In the genomic region with DNA sequence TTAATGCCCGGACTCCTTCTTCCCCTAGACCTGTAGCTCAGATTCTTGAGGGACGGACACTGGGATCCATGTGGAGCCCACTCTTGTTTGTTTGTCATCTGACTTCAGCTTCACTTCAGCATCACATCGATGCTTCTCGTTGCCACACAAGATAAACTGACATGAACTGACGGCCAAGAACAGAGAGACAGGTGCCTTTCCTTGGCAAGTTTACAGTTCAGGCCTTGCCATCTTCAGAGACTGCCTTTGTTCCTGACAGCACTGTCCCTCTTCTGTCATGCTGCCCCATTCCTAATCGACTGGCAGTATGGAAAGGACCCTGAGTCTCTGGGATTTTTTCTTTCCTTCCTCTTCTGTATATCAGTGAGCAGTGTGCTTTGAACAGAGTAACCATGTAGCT, we compare ENCODE assay signal across 25 mouse cellular contexts. TPM values are rescaled to one million over a fixed set of nuclear protein-coding genes. Genes with fewer than 3 reads are reported as not detected.
DNase-seq lines count a peak whose midpoint lies in the region.
"Had no signal": no experiment of that assay in that cellular context is flagged by ENCODE, and none has a peak within 500 bp of the region (broad histone marks: within the 10 kb centered on the region; RNA-seq: fewer than 3 reads in every experiment).

No protein-coding gene starts in this region.

- DNase-seq in cerebellum, adult 11-12 months = peak; percentile 46
- DNase-seq in cerebellum, postnatal 4 days (ENCODE audit: low spot score in 2 of 2) = no peak
- peak; percentile 79 for DNase-seq in brain, adult 2 months (ENCODE audit: low read depth, low spot score)
- DNase-seq in cerebellum, adult 9-10 months = peak; percentile 55
- DNase-seq in cerebellum, postnatal 14 days = peak; percentile 22 to 54
- DNase-seq in B cell, adult 2 months = no peak
- no peak for DNase-seq in midbrain, embryonic 10.5 days (ENCODE audit: low spot score)
- DNase-seq: adrenal gland, adult 2 months; adrenal gland, postnatal 14 days; embryo, embryonic 11 days; gastrocnemius, postnatal 25 days; heart, adult 2 months; heart, postnatal 14 days; kidney, adult 11 months; kidney, adult 8-10 months had no signal

- H3K27me3 ChIP-seq in midbrain, embryonic 10.5 days (ENCODE audit: low read depth, poor library complexity, severe bottlenecking) = no peaks in the 10 kb centered on the region
- H3K27me3 ChIP-seq: embryonic facial prominence, embryonic 13.5 days; forebrain, embryonic 12.5 days; forebrain, embryonic 15.5 days; heart, embryonic 13.5 days; hindbrain, embryonic 12.5 days; hindbrain, embryonic 15.5 days had no signal

- H3K4me3 ChIP-seq in midbrain, embryonic 10.5 days = no peak overlapping the region
- H3K4me3 ChIP-seq: embryonic facial prominence, embryonic 10.5 days; embryonic facial prominence, embryonic 13.5 days; erythroblast, embryonic 14.5 days; forebrain, embryonic 12.5 days; forebrain, embryonic 15.5 days; heart, adult 2 months; heart, embryonic 10.5 days; heart, embryonic 13.5 days; hindbrain, embryonic 12.5 days; hindbrain, embryonic 15.5 days had no signal

- peaks cover 28% of the 10 kb centered on the region for H3K36me3 ChIP-seq in midbrain, embryonic 10.5 days

- no peak overlapping the region for H3K27ac ChIP-seq in midbrain, embryonic 10.5 days (replicated peaks)
- H3K27ac ChIP-seq: embryonic facial prominence, embryonic 10.5 days; embryonic facial prominence, embryonic 13.5 days; forebrain, embryonic 12.5 days; forebrain, embryonic 15.5 days; heart, adult 2 months; heart, embryonic 10.5 days; heart, embryonic 13.5 days; hindbrain, embryonic 12.5 days; hindbrain, embryonic 15.5 days had no signal

- H3K9me3 ChIP-seq in midbrain, embryonic 10.5 days (replicated peaks) = no peaks in the 10 kb centered on the region
- H3K9me3 ChIP-seq: embryonic facial prominence, embryonic 10.5 days; embryonic facial prominence, embryonic 13.5 days; forebrain, embryonic 12.5 days; forebrain, embryonic 15.5 days; heart, embryonic 10.5 days; heart, embryonic 13.5 days; hindbrain, embryonic 12.5 days; hindbrain, embryonic 15.5 days had no signal

- 90% methylated on average over 6 of the region's 6 CpGs for whole genome bisulfite sequencing in midbrain, embryonic 10.5 days

- H3K4me1 ChIP-seq in midbrain, embryonic 10.5 days = 0 out of 2 replicates have a peak, but pooled peaks cover 3% of the 10 kb centered on the region
- H3K4me1 ChIP-seq: embryonic facial prominence, embryonic 10.5 days; embryonic facial prominence, embryonic 13.5 days had no signal

RNA-seq across cellular contexts. Expression of a gene that starts 33.9 kb away (rescaled TPM):
- polyA plus RNA-seq in midbrain, embryonic 10.5 days (2016; fragmentation: Nextera tagmentation; extraction: Ambion mirVana) = 60.5 and 64.4 TPM in 2 replicates
- polyA plus RNA-seq: C2C12 had no signal

Comparison
In these comparisons a context has a peak if more than half of its experiments do, and no peak if none do; other contexts are left out.
1. DNase-seq: peak in cerebellum, adult 11-12 months (single experiment), brain, adult 2 months (single experiment), cerebellum, adult 9-10 months (single experiment) and cerebellum, postnatal 14 days (2 of 2); none in cerebellum, postnatal 4 days (0 of 2), B cell, adult 2 months (0 of 2) and midbrain, embryonic 10.5 days (single experiment).